26 mouse cellular contexts compared by ENCODE assay signal in genomic region chr14:93762855-93763254, GRCm38 (mm10).
"Had no signal": no experiment of that assay in that cellular context is flagged by ENCODE, and none has a peak within 500 bp of the region (broad histone marks: within the 10 kb centered on the region; RNA-seq: fewer than 3 reads in every experiment).

No protein-coding gene starts in this region.

- H3K27ac ChIP-seq: gastrocnemius, adult 2 months; heart, adult 2 months; hindbrain, embryonic 10.5 days; hindbrain, embryonic 12.5 days; hindbrain, embryonic 14.5 days; intestine, embryonic 15.5 days; limb, embryonic 13.5 days; limb, embryonic 15.5 days; liver, embryonic 12.5 days; liver, embryonic 14.5 days had no signal

- H3K36me3 ChIP-seq: heart, embryonic 12.5 days; hindbrain, embryonic 10.5 days; hindbrain, embryonic 12.5 days; intestine, embryonic 15.5 days; limb, embryonic 13.5 days; limb, embryonic 15.5 days; liver, embryonic 12.5 days had no signal

- DNase-seq: gastrocnemius, adult 2 months; gastrocnemius, postnatal 10 days; gastrocnemius, postnatal 25 days; heart, adult 11 months; heart, adult 2 months; heart, postnatal 10 days; heart, postnatal 4 days; kidney, adult 18-20 months; kidney, adult 8-10 months; kidney, postnatal 10 days; kidney, postnatal 36 days; layer of hippocampus, adult 9-11 months; layer of hippocampus, postnatal 36 days; left cerebral cortex, postnatal 4 days had no signal

- H3K4me3 ChIP-seq: gastrocnemius, adult 2 months; heart, adult 2 months; heart, embryonic 12.5 days; hindbrain, embryonic 10.5 days; hindbrain, embryonic 12.5 days; intestine, embryonic 15.5 days; limb, embryonic 13.5 days; limb, embryonic 15.5 days; liver, embryonic 12.5 days had no signal

- ATAC-seq: hindbrain, embryonic 16.5 days; inflammation-experienced regulatory T-cells, adult 6 months; intestine, embryonic 15.5 days; intestine, postnatal 0 days; liver, embryonic 12.5 days had no signal

- H3K4me1 ChIP-seq: heart, embryonic 12.5 days; hindbrain, embryonic 10.5 days; hindbrain, embryonic 12.5 days; intestine, embryonic 15.5 days; limb, embryonic 13.5 days; limb, embryonic 15.5 days; liver, embryonic 12.5 days had no signal

- H3K27me3 ChIP-seq: heart, embryonic 12.5 days; hindbrain, embryonic 12.5 days; intestine, embryonic 15.5 days; limb, embryonic 13.5 days; limb, embryonic 15.5 days; liver, embryonic 12.5 days had no signal

- H3K4me2 ChIP-seq: heart, embryonic 12.5 days; hindbrain, embryonic 12.5 days; hindbrain, embryonic 14.5 days; intestine, embryonic 15.5 days; limb, embryonic 13.5 days; limb, embryonic 15.5 days; liver, embryonic 12.5 days had no signal

- H3K9me3 ChIP-seq: heart, embryonic 12.5 days; hindbrain, embryonic 10.5 days; hindbrain, embryonic 12.5 days; intestine, embryonic 15.5 days; limb, embryonic 13.5 days; limb, embryonic 15.5 days; liver, embryonic 12.5 days had no signal

- H3K9ac ChIP-seq: heart, embryonic 12.5 days; hindbrain, embryonic 12.5 days; hindbrain, embryonic 14.5 days; intestine, embryonic 15.5 days; limb, embryonic 13.5 days; limb, embryonic 15.5 days; liver, embryonic 12.5 days; liver, embryonic 14.5 days had no signal
